Comparison of ENCODE assay signal across 24 mouse cellular contexts in genomic region chr11:51595459-51596083, GRCm38 (mm10). TPM values are rescaled to one million over a fixed set of nuclear protein-coding genes. Genes with fewer than 3 reads are reported as not detected.
DNase-seq lines count a peak whose midpoint lies in the region; ATAC-seq and TF ChIP-seq lines count a peak whose summit lies in the region.
"Had no signal": no experiment of that assay in that cellular context is flagged by ENCODE, and none has a peak within 500 bp of the region (broad histone marks: within the 10 kb centered on the region; RNA-seq: fewer than 3 reads in every experiment).

No protein-coding gene starts in this region.

- peaks cover 43% of the 10 kb centered on the region for H3K36me3 ChIP-seq in spleen, adult 2 months (ENCODE audit: control insufficient read depth, insufficient read depth, low read length)
- H3K36me3 ChIP-seq in macrophage (ENCODE audit: inconsistent target) = peaks cover 62% of the 10 kb centered on the region; the same call in 1 of the 2 replicates

- H3K27me3 ChIP-seq in spleen, adult 2 months (ENCODE audit: control insufficient read depth, insufficient read depth, low read length) = no peaks in the 10 kb centered on the region
- H3K27me3 ChIP-seq: hindbrain, embryonic 13.5 days; intestine, embryonic 15.5 days; Patski had no signal

- TF ChIP-seq POLR2A in spleen, adult 2 months (IDR thresholded peaks at IDR 0.05; ENCODE audit: low read depth, low read length) = no peak

- intact Hi-C loops in gastrocnemius, adult 2 months (cut with DNase I) = no loop called here

- H3K4me3 ChIP-seq in gastrocnemius, adult 2 months = no peak overlapping the region
- H3K4me3 ChIP-seq in spleen, adult 2 months (ENCODE audit: extremely low read depth, insufficient read depth, insufficient read length) = no peak overlapping the region
- no peak overlapping the region for H3K4me3 ChIP-seq in macrophage (ENCODE audit: inconsistent target)
- H3K4me3 ChIP-seq: hindbrain, embryonic 10.5 days; hindbrain, embryonic 13.5 days; intestine, embryonic 15.5 days had no signal

- peaks cover 39% of the 10 kb centered on the region for H3K79me2 ChIP-seq in macrophage (ENCODE audit: inconsistent target)

- 62% methylated on average over 1 of the region's 1 CpGs for WGBS in spleen, adult 2 months
- 91% methylated on average over 1 of the region's 1 CpGs for WGBS in macrophage (ENCODE audit: missing documents)

- peaks cover 3% of the 10 kb centered on the region for H3K4me1 ChIP-seq in spleen, adult 2 months (ENCODE audit: control insufficient read depth, insufficient read depth, insufficient read length)
- H3K4me1 ChIP-seq: hindbrain, embryonic 10.5 days had no signal

- ATAC-seq in frontal cortex, adult (ENCODE audit: low TSS enrichment) = no peak
- ATAC-seq: forebrain, embryonic 14.5 days; forebrain, postnatal 0 days; hindbrain, embryonic 16.5 days; Patski had no signal

- TF ChIP-seq CTCF in gastrocnemius, adult 2 months (IDR thresholded peaks at IDR 0.05) = no peak
- no peak for TF ChIP-seq CTCF in spleen, adult 2 months (IDR thresholded peaks at IDR 0.05; ENCODE audit: extremely low read depth, insufficient read depth, insufficient read length, insufficient replicate concordance)

- no peak for DNase-seq in gastrocnemius, adult 2 months
- DNase-seq in gastrocnemius, postnatal 25 days = no peak
- no peak for DNase-seq in spleen, adult 2 months (ENCODE audit: low read depth in 1 of 2, low spot score in 2 of 2)
- DNase-seq in spleen, adult 18-20 months = no peak
- peak; percentile 14 for DNase-seq in adipocyte (ENCODE audit: low spot score)
- no peak for DNase-seq in cerebellum, adult 18-20 months
- DNase-seq: adrenal gland, adult 2 months; adrenal gland, postnatal 14 days; B cell, adult 2 months; cerebellum, adult 11-12 months; cerebellum, adult 9-10 months; cerebellum, postnatal 14 days; forebrain, postnatal 0 days; gastrocnemius, postnatal 10 days; heart, adult 11 months; heart, postnatal 36 days had no signal

- peak overlapping the region; percentile 16; the same call in 1 of the 2 replicates for H3K27ac ChIP-seq in gastrocnemius, adult 2 months
- peak overlapping the region; percentile 24; the same call in 1 of the 2 replicates for H3K27ac ChIP-seq in spleen, adult 2 months (ENCODE audit: insufficient read depth, low read length)
- peak overlapping the region; percentile 21 for H3K27ac ChIP-seq in macrophage
- H3K27ac ChIP-seq: hindbrain, embryonic 10.5 days; hindbrain, embryonic 13.5 days; intestine, embryonic 15.5 days had no signal

RNA-seq across cellular contexts. Expression of gene Phykpl, which starts 11.0 kb away (rescaled TPM):
- 10 to 100 TPM; 15.5 to 15.8 TPM for total RNA-seq in gastrocnemius, adult 2 months (2021)
- total RNA-seq in gastrocnemius, postnatal 25 days (2021) = 10 to 100 TPM; 15.5 to 17.2 TPM
- polyA plus RNA-seq in spleen, adult 2 months (2012; rRNA removed) = 13.2 and 20.5 TPM in 2 replicates
- 10 to 100 TPM; 11.6 to 70.7 (median 28.8) TPM for total RNA-seq in macrophage (2018; cell fraction: chromatin; rRNA removed)
- 1 to 10 TPM; 1.2 to 4.9 (median 2.6) TPM for total RNA-seq in macrophage (2018; cell fraction: cytosol; rRNA removed)
- total RNA-seq in macrophage (2018; cell fraction: nucleus; rRNA removed) = 10 to 100 TPM in 22 of 26 experiments, 1 to 10 TPM in 4; 7.1 to 48.6 (median 14.0) TPM
- 2.9 to 3.6 TPM (median 3.4 TPM) in 3 replicates for polyA plus RNA-seq in macrophage (2018)

RNA-seq across cellular contexts. Expression of gene Hnrnpab, which starts 11.1 kb away (rescaled TPM):
- total RNA-seq in gastrocnemius, adult 2 months (2021) = 100 to 1,000 TPM in 1 of 2 experiments, 10 to 100 TPM in 1; 95.0 to 112 TPM
- total RNA-seq in gastrocnemius, postnatal 25 days (2021) = 100 to 1,000 TPM; 102 to 105 TPM
- 146 and 314 TPM in 2 replicates for polyA plus RNA-seq in spleen, adult 2 months (2012; rRNA removed)
- total RNA-seq in macrophage (2018; cell fraction: chromatin; rRNA removed) = 100 to 1,000 TPM in 6 of 26 experiments, 10 to 100 TPM in 20; 61.5 to 128 (median 92.7) TPM
- 100 to 1,000 TPM; 222 to 303 (median 262) TPM for total RNA-seq in macrophage (2018; cell fraction: cytosol; rRNA removed)
- total RNA-seq in macrophage (2018; cell fraction: nucleus; rRNA removed) = 100 to 1,000 TPM; 104 to 259 (median 129) TPM
- 203 to 532 TPM (median 476 TPM) in 3 replicates for polyA plus RNA-seq in macrophage (2018)

RNA-seq across cellular contexts. Expression of gene Nhp2, which starts 24.0 kb away (rescaled TPM):
- total RNA-seq in gastrocnemius, adult 2 months (2021) = 10 to 100 TPM; 24.9 to 25.7 TPM
- total RNA-seq in gastrocnemius, postnatal 25 days (2021) = 10 to 100 TPM; 19.3 to 23.6 TPM
- polyA plus RNA-seq in spleen, adult 2 months (2012; rRNA removed) = 34.3 and 41.2 TPM in 2 replicates
- total RNA-seq in macrophage (2018; cell fraction: chromatin; rRNA removed) = 10 to 100 TPM in 19 of 26 experiments, 1 to 10 TPM in 7; 6.7 to 48.1 (median 12.0) TPM
- total RNA-seq in macrophage (2018; cell fraction: cytosol; rRNA removed) = 10 to 100 TPM; 32.4 to 68.5 (median 50.3) TPM
- 10 to 100 TPM in 25 of 26 experiments, 1 to 10 TPM in 1; 9.7 to 57.2 (median 17.0) TPM for total RNA-seq in macrophage (2018; cell fraction: nucleus; rRNA removed)
- 45.0 to 125 TPM (median 72.8 TPM) in 3 replicates for polyA plus RNA-seq in macrophage (2018)

RNA-seq across cellular contexts. Expression of gene Rmnd5b, which starts 40.1 kb away (rescaled TPM):
- 10 to 100 TPM; 11.4 to 11.6 TPM for total RNA-seq in gastrocnemius, adult 2 months (2021)
- 10 to 100 TPM in 1 of 2 experiments, 1 to 10 TPM in 1; 9.3 to 12.3 TPM for total RNA-seq in gastrocnemius, postnatal 25 days (2021)
- polyA plus RNA-seq in spleen, adult 2 months (2012; rRNA removed) = 71.2 and 87.4 TPM in 2 replicates
- total RNA-seq in macrophage (2018; cell fraction: chromatin; rRNA removed) = 10 to 100 TPM in 25 of 26 experiments, 1 to 10 TPM in 1; 5.8 to 64.4 (median 26.4) TPM
- total RNA-seq in macrophage (2018; cell fraction: cytosol; rRNA removed) = 10 to 100 TPM; 12.1 to 48.9 (median 25.2) TPM
- 10 to 100 TPM in 24 of 26 experiments, 1 to 10 TPM in 2; 9.5 to 48.8 (median 21.0) TPM for total RNA-seq in macrophage (2018; cell fraction: nucleus; rRNA removed)
- 15.5 to 43.6 TPM (median 25.5 TPM) in 3 replicates for polyA plus RNA-seq in macrophage (2018)

RNA-seq across cellular contexts. Expression of gene N4bp3, which starts 55.1 kb away (rescaled TPM):
- total RNA-seq in gastrocnemius, adult 2 months (2021) = 1 to 10 TPM; 2.7 to 4.2 TPM
- total RNA-seq in gastrocnemius, postnatal 25 days (2021) = 1 to 10 TPM; 2.9 to 3.8 TPM
- 11.3 and 14.7 TPM in 2 replicates for polyA plus RNA-seq in spleen, adult 2 months (2012; rRNA removed)
- total RNA-seq in macrophage (2018; cell fraction: chromatin; rRNA removed) = 10 to 100 TPM in 5 of 26 experiments, 1 to 10 TPM in 21; 2.6 to 21.1 (median 6.6) TPM
- 10 to 100 TPM in 7 of 26 experiments, 1 to 10 TPM in 19; 2.5 to 18.8 (median 6.6) TPM for total RNA-seq in macrophage (2018; cell fraction: cytosol; rRNA removed)
- 10 to 100 TPM in 7 of 26 experiments, 1 to 10 TPM in 19; 2.0 to 23.1 (median 7.9) TPM for total RNA-seq in macrophage (2018; cell fraction: nucleus; rRNA removed)
- polyA plus RNA-seq in macrophage (2018) = 3.9 to 13.9 TPM (median 6.3 TPM) in 3 replicates
